ENCODE assay signal across 16 mouse cellular contexts in genomic region chr15:84506026-84506425, GRCm38 (mm10). TPM values are rescaled to one million over a fixed set of nuclear protein-coding genes. Genes with fewer than 3 reads are reported as not detected.
DNase-seq lines count a peak whose midpoint lies in the region.
"Had no signal": no experiment of that assay in that cellular context is flagged by ENCODE, and none has a peak within 500 bp of the region (broad histone marks: within the 10 kb centered on the region; RNA-seq: fewer than 3 reads in every experiment).

No protein-coding gene starts in this region.

- WGBS in limb, embryonic 10.5 days = 87% methylated on average over 10 of the region's 10 CpGs

- H3K4me1 ChIP-seq in limb, embryonic 10.5 days = peaks cover 19% of the 10 kb centered on the region

- DNase-seq in R1 (ENCODE audit: low read depth, low spot score) = peak; percentile 16
- DNase-seq in brain, adult 2 months (ENCODE audit: low read depth, low spot score) = peak; percentile 84
- DNase-seq in layer of hippocampus, adult 8-10 months (ENCODE audit: low spot score in 2 of 2) = peak; percentile 54 to 56
- DNase-seq in left cerebral cortex, postnatal 4 days = peak; percentile 41
- DNase-seq in lung, postnatal 36 days = no peak
- DNase-seq in urinary bladder, adult 2 months (ENCODE audit: low spot score) = no peak
- no peak for DNase-seq in limb, embryonic 10.5 days (ENCODE audit: low spot score)
- DNase-seq: adrenal gland, postnatal 36 days; gastrocnemius, postnatal 10 days; heart, postnatal 14 days; kidney, adult 9 months; liver; lung, adult 2 months; midbrain, embryonic 14.5 days; thymus, adult 2 months had no signal

- no peaks in the 10 kb centered on the region for H3K9me3 ChIP-seq in limb, embryonic 10.5 days (replicated peaks)
- H3K9me3 ChIP-seq: embryonic facial prominence, embryonic 12.5 days had no signal

- H3K36me3 ChIP-seq in limb, embryonic 10.5 days = no peaks in the 10 kb centered on the region
- H3K36me3 ChIP-seq: embryonic facial prominence, embryonic 12.5 days had no signal

- peaks cover 16% of the 10 kb centered on the region for H3K27me3 ChIP-seq in limb, embryonic 10.5 days (ENCODE audit: low read depth, poor library complexity, severe bottlenecking)
- H3K27me3 ChIP-seq: embryonic facial prominence, embryonic 12.5 days had no signal

- no peak overlapping the region for H3K4me3 ChIP-seq in limb, embryonic 10.5 days
- H3K4me3 ChIP-seq: embryonic facial prominence, embryonic 12.5 days had no signal

- no peak overlapping the region for H3K27ac ChIP-seq in limb, embryonic 10.5 days
- H3K27ac ChIP-seq: embryonic facial prominence, embryonic 12.5 days had no signal

- intact Hi-C loops in left cerebral cortex, postnatal 4 days (cut with DNase I) = no loop called here

RNA-seq across cellular contexts. Expression of gene Rtl6, which starts 51.6 kb away (rescaled TPM):
- 10 to 100 TPM; 48.6 to 55.4 (median 52.2) TPM for total RNA-seq in layer of hippocampus, adult 8-10 months (2022)
- total RNA-seq in left cerebral cortex, postnatal 4 days (2021) = 10 to 100 TPM; 63.2 to 69.6 TPM
- 7.4 and 11.5 TPM in 2 replicates for polyA plus RNA-seq in urinary bladder, adult 2 months (2012; rRNA removed)
- 18.7 and 27.1 TPM in 2 replicates for polyA plus RNA-seq in limb, embryonic 10.5 days (2016; fragmentation: Nextera tagmentation; extraction: Ambion mirVana)

RNA-seq across cellular contexts. Expression of gene Shisal1, which starts 59.1 kb away (rescaled TPM):
- total RNA-seq in layer of hippocampus, adult 8-10 months (2022) = 10 to 100 TPM; 44.3 to 55.3 (median 48.2) TPM
- 10 to 100 TPM; 31.5 to 42.0 TPM for total RNA-seq in left cerebral cortex, postnatal 4 days (2021)
- polyA plus RNA-seq in urinary bladder, adult 2 months (2012; rRNA removed) = 90.1 and 101 TPM in 2 replicates
- polyA plus RNA-seq in limb, embryonic 10.5 days (2016; fragmentation: Nextera tagmentation; extraction: Ambion mirVana) = 0.15 and 0.73 TPM in 2 replicates

Comparison
In these comparisons a context has a peak if more than half of its experiments do, and no peak if none do; other contexts are left out.
1. DNase-seq: peak in R1 (single experiment), brain, adult 2 months (single experiment), layer of hippocampus, adult 8-10 months (2 of 2) and left cerebral cortex, postnatal 4 days (single experiment); none in lung, postnatal 36 days (single experiment), urinary bladder, adult 2 months (single experiment) and limb, embryonic 10.5 days (single experiment).